Mouse (Mus musculus): Measurements from ENCODE around the gene A630023A22Rik. TPM values are rescaled to one million over a fixed set of nuclear protein-coding genes. Genes with fewer than 3 reads are reported as not detected.
A peak's percentile ranks its signal among the peaks of the same experiment; 100 is the strongest.

The A630023A22Rik gene
- polyA plus RNA-seq, 1 experiment from 2014 or later = not detected

DNA sequence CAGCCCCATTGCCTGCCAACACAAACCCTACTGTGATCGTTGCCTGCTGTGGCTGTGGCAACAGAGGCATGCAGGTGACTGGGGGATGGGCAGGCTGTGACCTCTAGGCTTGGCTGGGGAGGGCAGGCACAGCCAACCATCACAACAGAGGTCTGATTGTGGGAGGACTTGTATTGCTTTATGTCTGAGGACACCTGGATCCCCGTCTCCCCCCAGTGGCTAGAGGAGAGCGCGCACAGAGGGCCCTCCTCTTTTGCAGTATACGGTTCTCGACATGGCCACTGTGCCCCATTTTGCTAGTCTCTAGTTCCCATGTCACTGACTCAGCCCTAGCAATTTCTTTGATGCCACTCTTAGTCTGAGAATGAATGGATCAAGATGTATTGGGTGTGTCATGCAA is 30.9 kb downstream of the A630023A22Rik start:
- Histone ChIP-seq H3K4me3 (replicated peaks; ENCODE audit: low read length) (no peak overlapping the region), H3K27me3 (replicated peaks; ENCODE audit: control insufficient read depth, insufficient read depth, low read length) (no peaks in the 10 kb centered on the region), H3K4me2 (ENCODE audit: low read length) (no peak overlapping the region), H3K27ac (ENCODE audit: low read length) (no peak overlapping the region), H3K9ac (replicated peaks; ENCODE audit: low read depth, low read length) (no peak overlapping the region), H3K4me1 (replicated peaks; ENCODE audit: control insufficient read depth, insufficient read depth, low read length) (no peaks in the 10 kb centered on the region), H3K9me3 (ENCODE audit: control insufficient read depth, low read length) (no peaks in the 10 kb centered on the region), H3K36me3 (ENCODE audit: control insufficient read depth, insufficient read depth) (no peaks in the 10 kb centered on the region)
- ATAC-seq = no peak
- 70% methylated on average over 6 of the region's 6 CpGs for WGBS

DNA sequence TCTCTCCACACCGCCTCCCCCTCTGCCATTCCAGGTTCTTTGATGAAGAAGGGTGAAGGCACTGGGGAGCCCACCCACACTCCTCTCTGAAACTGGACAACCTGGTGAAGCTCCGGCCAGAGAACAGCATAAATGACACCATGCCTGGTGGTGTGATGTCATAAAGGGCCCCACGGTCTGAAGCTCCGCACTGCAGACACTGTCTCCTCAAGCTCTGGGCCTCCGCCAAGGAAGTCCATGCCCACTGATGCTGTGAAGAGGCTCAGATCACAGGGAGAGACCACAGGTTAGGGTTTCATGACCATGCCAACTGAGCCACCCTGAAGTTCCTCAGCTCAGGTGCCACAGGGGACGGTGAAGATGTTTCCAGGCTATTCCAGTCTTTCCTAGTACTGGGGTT is 50.0 kb downstream of the A630023A22Rik start, which contains the start of gene Antxrl:
Antxrl (plus strand) TSS at position 192 of the 400 bp plus-strand sequence.
- no peak within 1 kb of the TSS for H3K4me3 ChIP-seq (replicated peaks; ENCODE audit: low read length)
- WGBS = 92% methylated on average over 6 of the region's 6 CpGs
- no peaks in the 10 kb centered on the region for H3K9me3 ChIP-seq (ENCODE audit: control insufficient read depth, low read length)
- no peak within 1 kb of the TSS for H3K4me2 ChIP-seq (ENCODE audit: low read length)
- H3K27me3 ChIP-seq (replicated peaks; ENCODE audit: control insufficient read depth, insufficient read depth, low read length) = no peaks in the 10 kb centered on the region
- H3K27ac ChIP-seq (ENCODE audit: low read length) = no peak within 1 kb of the TSS
- H3K9ac ChIP-seq (replicated peaks; ENCODE audit: low read depth, low read length) = no peak within 1 kb of the TSS
- peaks cover 8% of the 10 kb centered on the region for H3K4me1 ChIP-seq (replicated peaks; ENCODE audit: control insufficient read depth, insufficient read depth, low read length)
- no peaks in the 10 kb centered on the region for H3K36me3 ChIP-seq (ENCODE audit: control insufficient read depth, insufficient read depth)
- no peak for ATAC-seq

DNA sequence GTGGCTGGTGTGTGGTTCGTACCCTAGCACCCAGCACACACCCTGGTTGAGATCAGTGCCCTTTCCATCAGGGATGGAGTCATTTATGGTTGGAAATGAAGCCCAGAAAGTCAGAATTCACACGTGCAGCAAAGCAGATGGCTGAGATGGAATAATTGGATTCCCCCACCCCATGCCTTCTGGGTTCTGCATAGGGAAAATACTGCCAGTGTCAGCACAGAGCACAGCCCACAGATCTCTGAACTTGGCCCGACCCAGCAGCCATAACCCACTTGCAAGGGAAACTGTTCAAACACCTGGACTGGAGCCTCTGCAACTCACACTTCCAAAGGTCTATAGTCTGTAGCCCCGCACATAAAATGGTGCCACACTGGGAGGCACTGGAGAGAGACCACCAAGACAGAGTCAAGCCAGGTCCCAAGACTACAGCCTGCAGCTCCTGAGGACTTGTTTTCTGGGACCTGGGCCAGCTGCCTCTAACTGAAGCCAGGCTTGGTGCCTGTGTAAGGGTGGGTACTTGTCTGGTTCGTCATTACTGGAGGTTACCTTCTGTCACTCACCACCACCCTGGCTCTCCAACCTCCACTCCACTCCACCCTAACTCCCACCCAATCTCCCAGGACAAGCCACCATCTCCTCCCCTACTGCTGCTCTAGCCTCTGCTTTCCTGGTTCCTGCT is 52.3 kb downstream of the A630023A22Rik start:
- no peak overlapping the region for H3K9ac ChIP-seq (replicated peaks; ENCODE audit: low read depth, low read length)
- H3K4me3 ChIP-seq (replicated peaks; ENCODE audit: low read length) = no peak overlapping the region
- peaks cover 8% of the 10 kb centered on the region for H3K4me1 ChIP-seq (replicated peaks; ENCODE audit: control insufficient read depth, insufficient read depth, low read length)
- H3K9me3 ChIP-seq (ENCODE audit: control insufficient read depth, low read length) = no peaks in the 10 kb centered on the region
- H3K36me3 ChIP-seq (ENCODE audit: control insufficient read depth, insufficient read depth) = no peaks in the 10 kb centered on the region
- H3K27me3 ChIP-seq (replicated peaks; ENCODE audit: control insufficient read depth, insufficient read depth, low read length) = no peaks in the 10 kb centered on the region
- peak overlapping the region; percentile 57 for H3K27ac ChIP-seq (ENCODE audit: low read length)
- WGBS = 56% methylated on average over 5 of the region's 5 CpGs
- H3K4me2 ChIP-seq (ENCODE audit: low read length) = no peak overlapping the region
- peak; percentile 88 for ATAC-seq

DNA sequence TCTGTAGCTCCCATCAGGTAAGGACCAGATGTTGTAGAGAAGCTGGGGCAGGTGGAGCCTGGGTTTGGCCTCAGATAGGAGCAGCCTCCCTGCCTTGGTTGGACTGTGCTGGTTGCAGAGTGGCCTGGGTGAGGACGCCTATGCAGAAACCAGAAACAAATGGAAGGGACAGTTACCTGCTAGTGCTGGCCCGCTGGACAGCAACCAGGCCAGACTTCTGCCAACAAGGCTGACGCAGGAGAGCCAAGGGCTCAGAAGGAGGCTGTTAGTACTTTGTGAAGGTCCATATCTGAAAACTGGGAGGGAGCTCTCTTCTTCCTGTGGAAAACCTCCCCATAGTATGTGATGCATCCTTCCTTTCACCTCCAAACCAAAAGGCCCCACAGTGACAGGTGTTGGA is 59.2 kb downstream of the A630023A22Rik start:
- H3K27me3 ChIP-seq (replicated peaks; ENCODE audit: control insufficient read depth, insufficient read depth, low read length) = no peaks in the 10 kb centered on the region
- no peaks in the 10 kb centered on the region for H3K4me1 ChIP-seq (replicated peaks; ENCODE audit: control insufficient read depth, insufficient read depth, low read length)
- no peaks in the 10 kb centered on the region for H3K36me3 ChIP-seq (ENCODE audit: control insufficient read depth, insufficient read depth)
- H3K27ac ChIP-seq (ENCODE audit: low read length) = no peak overlapping the region
- no peak overlapping the region for H3K4me3 ChIP-seq (replicated peaks; ENCODE audit: low read length)
- 76% methylated on average over 3 of the region's 3 CpGs for WGBS
- no peak for ATAC-seq
- no peaks in the 10 kb centered on the region for H3K9me3 ChIP-seq (ENCODE audit: control insufficient read depth, low read length)
- H3K4me2 ChIP-seq (ENCODE audit: low read length) = no peak overlapping the region
- H3K9ac ChIP-seq (replicated peaks; ENCODE audit: low read depth, low read length) = no peak overlapping the region

DNA sequence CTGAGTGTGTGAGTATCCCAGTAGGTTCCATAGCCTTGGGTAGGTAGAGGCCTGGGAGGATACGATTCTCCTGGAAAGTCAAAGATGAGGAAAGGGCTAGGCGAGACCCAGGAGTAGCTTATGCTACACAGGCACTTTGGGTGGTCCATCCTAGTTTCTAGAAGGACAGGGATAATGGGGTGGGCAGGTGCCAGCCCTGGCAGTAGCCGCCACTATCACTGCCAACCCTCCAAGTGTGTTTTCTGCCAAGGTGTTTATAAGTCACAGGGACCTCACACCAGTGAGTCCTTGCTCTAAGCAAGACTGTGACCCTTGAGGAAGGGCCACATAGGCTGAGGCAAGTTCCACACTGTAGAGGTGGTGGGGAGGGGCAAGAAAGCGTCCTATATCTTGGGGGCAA is 61.3 kb downstream of the A630023A22Rik start:
- 80% methylated on average over 4 of the region's 4 CpGs for WGBS
- no peak overlapping the region for H3K27ac ChIP-seq (ENCODE audit: low read length)
- H3K4me3 ChIP-seq (replicated peaks; ENCODE audit: low read length) = no peak overlapping the region
- no peak overlapping the region for H3K4me2 ChIP-seq (ENCODE audit: low read length)
- no peaks in the 10 kb centered on the region for H3K9me3 ChIP-seq (ENCODE audit: control insufficient read depth, low read length)
- no peak for ATAC-seq
- no peaks in the 10 kb centered on the region for H3K4me1 ChIP-seq (replicated peaks; ENCODE audit: control insufficient read depth, insufficient read depth, low read length)
- no peak overlapping the region for H3K9ac ChIP-seq (replicated peaks; ENCODE audit: low read depth, low read length)
- no peaks in the 10 kb centered on the region for H3K36me3 ChIP-seq (ENCODE audit: control insufficient read depth, insufficient read depth)
- H3K27me3 ChIP-seq (replicated peaks; ENCODE audit: control insufficient read depth, insufficient read depth, low read length) = no peaks in the 10 kb centered on the region

DNA sequence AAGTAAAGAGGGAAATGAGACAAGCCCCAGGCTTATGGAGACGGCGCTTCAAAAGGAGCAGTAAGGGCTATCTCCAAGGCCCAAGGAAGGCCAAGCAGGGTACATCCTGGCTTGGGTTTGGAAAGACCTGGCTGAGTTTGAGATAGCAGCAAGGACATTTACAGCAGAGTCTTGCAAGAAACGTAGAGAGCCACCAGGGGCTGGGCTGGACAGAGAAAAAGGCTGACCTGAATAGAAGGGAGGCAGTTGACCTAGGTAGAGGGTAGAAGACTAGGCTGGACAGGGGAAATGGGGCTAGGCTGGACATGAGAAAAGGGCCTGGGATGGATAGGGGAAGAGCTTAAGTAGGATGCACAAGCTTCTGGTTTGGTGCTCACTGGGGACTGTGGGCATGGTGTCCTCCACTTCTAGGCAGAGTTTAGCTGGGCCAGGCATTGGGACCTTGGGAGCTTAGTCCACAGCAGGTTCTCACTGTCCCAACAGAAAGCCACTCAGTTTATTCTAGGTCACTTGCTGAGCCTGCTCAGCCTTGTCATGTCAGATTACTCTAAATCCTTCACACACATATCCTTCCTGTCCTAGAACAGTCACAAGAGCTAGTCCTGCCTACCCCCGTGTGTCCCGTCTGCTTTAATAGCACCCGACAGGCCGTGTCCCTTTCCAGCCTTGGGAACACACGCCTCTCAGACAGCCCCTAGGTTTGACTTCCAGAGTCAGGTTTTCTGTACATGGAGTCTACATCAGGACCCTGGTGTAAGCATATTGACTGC is 68.5 kb downstream of the A630023A22Rik start:
- Histone ChIP-seq H3K4me1 (replicated peaks; ENCODE audit: control insufficient read depth, insufficient read depth, low read length) (no peaks in the 10 kb centered on the region), H3K27me3 (replicated peaks; ENCODE audit: control insufficient read depth, insufficient read depth, low read length) (no peaks in the 10 kb centered on the region), H3K36me3 (ENCODE audit: control insufficient read depth, insufficient read depth) (no peaks in the 10 kb centered on the region), H3K27ac (ENCODE audit: low read length) (no peak overlapping the region), H3K9me3 (ENCODE audit: control insufficient read depth, low read length) (no peaks in the 10 kb centered on the region), H3K9ac (replicated peaks; ENCODE audit: low read depth, low read length) (no peak overlapping the region), H3K4me3 (replicated peaks; ENCODE audit: low read length) (no peak overlapping the region), H3K4me2 (ENCODE audit: low read length) (no peak overlapping the region)
- 89% methylated on average over 8 of the region's 8 CpGs for WGBS
- no peak for ATAC-seq

DNA sequence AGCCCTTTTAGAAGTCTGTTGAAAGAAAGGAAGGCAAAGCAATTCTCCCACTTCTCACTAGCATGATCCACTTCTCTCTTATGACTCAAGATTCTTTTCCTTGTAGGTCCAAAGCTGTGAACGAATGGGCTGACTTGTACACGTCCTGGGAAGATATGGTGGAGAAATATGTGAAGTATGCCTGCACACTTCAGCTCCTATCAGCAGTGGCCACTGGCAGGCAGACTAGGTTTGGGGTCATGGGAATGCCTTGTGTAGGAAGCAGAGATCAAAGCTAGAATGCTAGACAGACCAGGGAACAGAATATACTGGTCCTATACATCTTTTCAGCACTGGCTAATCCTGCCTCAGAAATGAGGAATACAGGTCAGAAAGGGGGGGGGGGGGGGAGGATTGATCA is 75.8 kb downstream of the A630023A22Rik start:
- 72% methylated on average over 2 of the region's 2 CpGs for WGBS
- Histone ChIP-seq H3K4me2 (ENCODE audit: low read length) (no peak overlapping the region), H3K4me1 (replicated peaks; ENCODE audit: control insufficient read depth, insufficient read depth, low read length) (no peaks in the 10 kb centered on the region), H3K9me3 (ENCODE audit: control insufficient read depth, low read length) (no peaks in the 10 kb centered on the region), H3K36me3 (ENCODE audit: control insufficient read depth, insufficient read depth) (no peaks in the 10 kb centered on the region), H3K27me3 (replicated peaks; ENCODE audit: control insufficient read depth, insufficient read depth, low read length) (no peaks in the 10 kb centered on the region), H3K9ac (replicated peaks; ENCODE audit: low read depth, low read length) (no peak overlapping the region), H3K4me3 (replicated peaks; ENCODE audit: low read length) (no peak overlapping the region), H3K27ac (ENCODE audit: low read length) (no peak overlapping the region)
- no peak for ATAC-seq

DNA sequence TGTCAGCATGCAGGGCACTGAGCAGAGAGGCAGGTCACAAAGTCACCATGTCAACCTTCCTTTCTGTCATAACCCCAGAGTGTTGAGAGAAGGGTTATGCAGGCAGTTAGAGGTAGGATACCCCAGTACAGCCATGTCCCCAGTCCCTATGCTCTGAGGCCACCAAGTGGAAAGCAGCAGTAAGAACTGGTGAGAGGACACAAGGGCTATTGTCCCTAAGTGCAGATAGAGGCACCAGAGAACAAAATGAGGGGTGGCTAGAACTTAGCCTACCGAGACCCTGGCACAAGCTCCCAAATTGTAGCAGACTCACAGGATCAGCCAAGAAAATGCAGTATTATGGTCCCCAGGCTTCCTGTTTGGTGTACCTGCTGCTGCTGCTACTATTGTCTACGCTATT is 85.6 kb downstream of the A630023A22Rik start:
- Histone ChIP-seq H3K4me3 (replicated peaks; ENCODE audit: low read length) (no peak overlapping the region), H3K9me3 (ENCODE audit: control insufficient read depth, low read length) (no peaks in the 10 kb centered on the region), H3K9ac (replicated peaks; ENCODE audit: low read depth, low read length) (no peak overlapping the region), H3K27me3 (replicated peaks; ENCODE audit: control insufficient read depth, insufficient read depth, low read length) (no peaks in the 10 kb centered on the region), H3K4me2 (ENCODE audit: low read length) (no peak overlapping the region), H3K36me3 (ENCODE audit: control insufficient read depth, insufficient read depth) (no peaks in the 10 kb centered on the region), H3K4me1 (replicated peaks; ENCODE audit: control insufficient read depth, insufficient read depth, low read length) (no peaks in the 10 kb centered on the region), H3K27ac (ENCODE audit: low read length) (no peak overlapping the region)
- no peak for ATAC-seq
- 95% methylated on average over 2 of the region's 2 CpGs for WGBS

DNA sequence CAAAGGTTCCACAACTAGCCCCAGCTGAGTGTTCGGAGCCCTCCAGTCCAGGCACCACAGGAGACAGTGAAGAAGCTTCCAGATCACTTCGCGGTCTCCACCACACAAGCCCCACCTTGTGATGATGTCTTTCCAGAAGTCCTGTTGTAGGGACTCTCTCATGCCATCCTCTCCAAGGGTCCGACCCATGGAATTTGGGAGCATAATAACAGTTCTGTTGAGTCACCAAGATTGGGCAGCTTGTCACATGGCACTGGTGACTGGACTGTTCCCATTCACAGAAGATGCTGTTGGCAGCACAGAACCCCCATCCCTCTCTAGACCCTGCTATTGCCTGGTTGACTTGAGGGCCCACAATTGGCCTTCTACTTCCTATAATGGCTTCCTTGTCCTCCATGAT is 86.2 kb downstream of the A630023A22Rik start, which contains the start of gene Gm5460:
Gm5460 (plus strand) TSS at position 378 of the 400 bp plus-strand sequence.
- 100% methylated on average over 4 of the region's 4 CpGs for WGBS
- no peak within 1 kb of the TSS for H3K4me2 ChIP-seq (ENCODE audit: low read length)
- no peak for ATAC-seq
- H3K27ac ChIP-seq (ENCODE audit: low read length) = no peak within 1 kb of the TSS
- H3K36me3 ChIP-seq (ENCODE audit: control insufficient read depth, insufficient read depth) = no peaks in the 10 kb centered on the region
- H3K4me1 ChIP-seq (replicated peaks; ENCODE audit: control insufficient read depth, insufficient read depth, low read length) = no peaks in the 10 kb centered on the region
- H3K27me3 ChIP-seq (replicated peaks; ENCODE audit: control insufficient read depth, insufficient read depth, low read length) = no peaks in the 10 kb centered on the region
- H3K9ac ChIP-seq (replicated peaks; ENCODE audit: low read depth, low read length) = no peak within 1 kb of the TSS
- no peaks in the 10 kb centered on the region for H3K9me3 ChIP-seq (ENCODE audit: control insufficient read depth, low read length)
- no peak within 1 kb of the TSS for H3K4me3 ChIP-seq (replicated peaks; ENCODE audit: low read length)
